Mouse (Mus musculus) limb, embryonic 14.5 days (tissue): Measurements from ENCODE around the gene Ccdc115. TPM values are rescaled to one million over a fixed set of nuclear protein-coding genes. Genes with fewer than 3 reads are reported as not detected.

Experiments used
- ATAC-seq: fragments of 200-750 bp; cut with Nextera tagmentation; 2 replicates; pipeline ENCODE4 v1.8.0; 2017; ENCODE audit warnings: low read depth, moderate number of reproducible peaks, moderate TSS enrichment; ENCODE audit not compliant: low FRiP score
- DNase-seq: peaks from one replicate; pipeline ENCODE4 v3.0.0-alpha.2; 2015; ENCODE audit warnings: low spot score
- H3K27ac ChIP-seq: fragments of 300-500 bp; sonication (generic); replicated peaks from 2 replicates; pipeline ENCODE4 v1.5.1; 2014; ENCODE audit warnings: low read depth, mild to moderate bottlenecking, low read length, moderate library complexity, mixed read lengths
- H3K27me3 ChIP-seq: fragments of 300-500 bp; sonication (generic); 2 replicates; pipeline ENCODE4 v1.6.1; 2014; ENCODE audit warnings: low read length, mixed read lengths; ENCODE audit not compliant: control insufficient read depth, insufficient read depth
- H3K36me3 ChIP-seq: fragments of 300-500 bp; sonication (generic); 2 replicates; pipeline ENCODE4 v1.6.1; 2014; ENCODE audit warnings: mild to moderate bottlenecking, low read length, moderate library complexity, mixed read lengths; ENCODE audit not compliant: control insufficient read depth, insufficient read depth
- H3K4me1 ChIP-seq: fragments of 300-500 bp; sonication (generic); 2 replicates; pipeline ENCODE4 v1.6.1; 2014; ENCODE audit warnings: antibody characterized with exemption, low read length, mixed read lengths; ENCODE audit not compliant: control insufficient read depth, insufficient read depth
- H3K4me2 ChIP-seq: fragments of 300-500 bp; sonication (generic); replicated peaks from 2 replicates; pipeline ENCODE4 v1.6.1; 2014; ENCODE audit warnings: low read depth, mild to moderate bottlenecking, low read length, moderate library complexity; ENCODE audit not compliant: severe bottlenecking
- H3K4me3 ChIP-seq: fragments of 300-500 bp; sonication (generic); replicated peaks from 2 replicates; pipeline ENCODE4 v1.5.1; 2014; ENCODE audit warnings: low read length
- H3K9ac ChIP-seq: fragments of 300-500 bp; sonication (generic); 2 replicates; pipeline ENCODE4 v1.6.1; 2014; ENCODE audit warnings: mild to moderate bottlenecking, low read depth, low read length, moderate library complexity; ENCODE audit not compliant: severe bottlenecking
- H3K9me3 ChIP-seq: fragments of 300-500 bp; sonication (generic); 2 replicates; pipeline ENCODE4 v1.6.1; 2016; ENCODE audit warnings: low read length; ENCODE audit not compliant: control insufficient read depth
- POLR2A ChIP-seq: fragments of 200-500 bp; IDR thresholded peaks from 2 replicates; pipeline ENCODE4 v1.8.0; 2012; ENCODE audit warnings: inconsistent platforms, mild to moderate bottlenecking, moderate library complexity, borderline replicate concordance; ENCODE audit not compliant: insufficient read depth, insufficient read length; ENCODE audit errors: extremely low read depth
- WGBS: fragments of 180-500 bp; shearing (Covaris S2); extraction: QIAGEN DNeasy Blood & Tissue Kit; methylation state at CpG from one replicate; pipeline ENCODE4 v1.1.7; 2014; 5-methylcytosine and 5-hydroxymethylcytosine counted together
- polyA plus RNA-seq, 2 experiments: library from polyadenylated mRNA; depleted of rRNA in 1 of 2; stranded (reverse) in 1 of 2; unstranded in 1 of 2; fragments of >200 nt; fragmentation: Nextera tagmentation in 1 of 2; extraction: Ambion mirVana in 1 of 2; gene quantifications; 2 replicates each; pipeline versions ENCODE4 v1.2.1 to v1.2.3; 2012 to 2014

Gene Ccdc115
- 49.0 and 51.2 TPM in 2 replicates for polyA plus RNA-seq (2012; rRNA removed)
- 51.6 and 53.4 TPM in 2 replicates for polyA plus RNA-seq (2014; fragmentation: Nextera tagmentation; extraction: Ambion mirVana)

DNA sequence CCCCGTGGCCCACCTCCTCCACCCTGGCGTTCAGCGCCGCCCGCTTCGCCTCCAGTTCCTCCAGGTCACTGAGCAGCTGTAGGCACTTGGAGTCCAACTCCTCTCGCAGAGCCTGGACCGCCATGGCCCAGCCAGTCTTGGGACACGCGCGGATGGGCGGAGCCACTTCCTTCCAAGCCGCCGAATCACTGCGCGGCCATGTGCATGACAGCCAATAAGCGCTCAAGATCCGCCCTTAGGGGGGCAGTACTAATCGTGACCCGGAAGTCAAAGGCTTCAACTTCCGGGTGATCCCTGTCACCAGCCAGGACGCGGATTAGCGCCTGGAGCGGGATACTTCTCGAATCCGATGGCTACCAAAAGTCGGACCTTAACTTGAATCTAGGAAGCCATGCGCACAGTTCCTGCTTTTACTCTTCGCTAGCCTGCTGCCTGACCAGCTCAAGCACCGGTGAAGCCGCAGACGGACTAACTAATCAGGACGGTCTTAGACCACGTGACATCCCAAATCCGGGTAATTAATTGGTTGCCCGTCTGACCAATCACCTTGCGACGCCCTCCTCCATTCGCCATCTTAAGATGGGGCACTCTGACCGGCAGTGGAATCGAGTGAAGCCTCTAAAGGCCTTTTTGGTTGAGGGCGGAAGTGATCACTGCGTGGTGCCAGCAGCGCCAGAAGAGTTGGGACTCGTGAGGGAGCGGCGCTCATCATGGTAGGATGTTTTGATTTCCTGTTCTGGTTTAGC, at the start of gene Ccdc115, which contains the start of gene Imp4:
Gene Ccdc115, minus strand, starts transcription at position 458 of the 746 bp plus-strand sequence.
Gene Imp4, plus strand, starts transcription at position 637 of the 746 bp plus-strand sequence.
- Histone ChIP-seq H3K9me3 (no peaks in the 10 kb centered on the region), H3K27me3 (no peaks in the 10 kb centered on the region), H3K9ac (peak within 1 kb of the TSS; percentile 60), H3K36me3 (peaks cover 27% of the 10 kb centered on the region), H3K4me1 (peaks cover 10% of the 10 kb centered on the region; the same call in 1 of the 2 replicates), H3K4me2 (peak within 1 kb of the TSS; percentile 75), H3K27ac (peak within 1 kb of the TSS; percentile 28; the same call in 1 of the 2 replicates), H3K4me3 (peak within 1 kb of the TSS; percentile 72)
- ATAC-seq (peak; percentile 96), DNase-seq (peak; percentile 100)
- peak; percentile 14; the same call in 1 of the 2 replicates for TF ChIP-seq POLR2A
- under 1% methylated on average over 48 of the region's 48 CpGs for WGBS

DNA sequence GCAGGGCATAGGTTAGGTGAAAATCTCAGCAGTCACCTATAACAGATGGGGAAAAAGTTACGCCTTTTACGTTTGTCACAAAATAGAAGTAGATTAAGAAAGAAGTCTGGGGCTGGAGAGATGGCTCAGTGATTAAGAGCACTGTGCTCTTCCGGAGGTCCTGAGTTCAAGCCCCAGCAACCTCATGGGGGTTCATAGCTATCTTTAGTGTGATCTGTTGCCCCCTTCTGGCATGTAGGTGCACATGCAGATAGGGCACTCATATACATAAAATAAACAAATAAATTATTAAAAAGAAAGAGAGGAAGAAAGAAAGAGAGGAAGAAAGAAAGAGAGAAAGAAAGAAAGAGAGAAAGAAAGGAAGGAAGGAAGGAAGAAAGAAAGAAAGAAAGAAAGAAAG, 47.9 kb upstream of the Ccdc115 start:
- Histone ChIP-seq H3K4me2 (no peak overlapping the region), H3K27ac (no peak overlapping the region), H3K4me3 (no peak overlapping the region), H3K9ac (no peak overlapping the region), H3K36me3 (no peaks in the 10 kb centered on the region), H3K4me1 (no peaks in the 10 kb centered on the region; the same call in 1 of the 2 replicates), H3K9me3 (no peaks in the 10 kb centered on the region), H3K27me3 (no peaks in the 10 kb centered on the region)
- ATAC-seq (no peak), DNase-seq (no peak)
- TF ChIP-seq POLR2A, result no peak
- WGBS, result 81% methylated on average over 3 of the region's 3 CpGs

DNA sequence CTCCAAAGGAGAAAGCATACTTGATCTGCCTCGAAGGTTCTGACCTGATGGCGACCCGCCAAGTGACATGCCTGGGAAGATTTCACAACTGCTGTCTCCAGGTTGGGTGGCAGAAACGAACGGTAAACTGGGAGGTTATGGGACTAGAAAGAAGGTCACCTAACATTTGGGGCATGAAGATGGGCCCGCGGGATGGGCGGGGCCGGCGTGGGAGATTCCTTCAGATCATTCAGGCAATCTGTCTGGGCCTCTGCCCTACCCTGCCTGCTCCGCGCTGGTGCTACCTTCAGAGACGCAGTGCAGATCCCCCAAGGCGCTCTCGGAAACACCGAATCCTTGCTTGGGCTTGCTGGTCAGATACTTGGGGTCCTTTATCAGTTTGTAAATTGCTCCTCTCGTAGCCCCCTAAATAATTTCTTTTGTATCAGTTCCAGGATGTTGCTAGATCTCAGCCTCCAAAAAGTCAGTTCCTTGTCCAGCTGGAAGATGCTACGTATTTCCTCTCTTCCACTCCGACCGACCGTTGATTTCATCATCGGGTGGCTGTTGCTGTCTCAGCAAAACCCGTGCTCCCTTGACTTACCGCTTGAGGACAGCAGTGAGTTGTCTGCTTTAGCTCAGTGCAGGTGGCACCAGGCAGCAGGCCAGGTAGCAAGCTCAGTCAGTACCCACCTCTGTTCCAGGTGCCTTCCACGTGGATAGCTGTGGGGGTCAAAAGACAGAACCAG, 46.2 kb upstream of the Ccdc115 start:
- no peak for TF ChIP-seq POLR2A
- DNase-seq (peak; percentile 51), ATAC-seq (no peak)
- 10% methylated on average over 25 of the region's 25 CpGs for WGBS
- Histone ChIP-seq H3K4me1 (no peaks in the 10 kb centered on the region; the same call in 1 of the 2 replicates), H3K36me3 (no peaks in the 10 kb centered on the region), H3K9me3 (no peaks in the 10 kb centered on the region), H3K4me2 (peak overlapping the region; percentile 47), H3K4me3 (peak overlapping the region; percentile 18), H3K27ac (no peak overlapping the region), H3K27me3 (no peaks in the 10 kb centered on the region), H3K9ac (peak overlapping the region; percentile 12; the same call in 1 of the 2 replicates)

DNA sequence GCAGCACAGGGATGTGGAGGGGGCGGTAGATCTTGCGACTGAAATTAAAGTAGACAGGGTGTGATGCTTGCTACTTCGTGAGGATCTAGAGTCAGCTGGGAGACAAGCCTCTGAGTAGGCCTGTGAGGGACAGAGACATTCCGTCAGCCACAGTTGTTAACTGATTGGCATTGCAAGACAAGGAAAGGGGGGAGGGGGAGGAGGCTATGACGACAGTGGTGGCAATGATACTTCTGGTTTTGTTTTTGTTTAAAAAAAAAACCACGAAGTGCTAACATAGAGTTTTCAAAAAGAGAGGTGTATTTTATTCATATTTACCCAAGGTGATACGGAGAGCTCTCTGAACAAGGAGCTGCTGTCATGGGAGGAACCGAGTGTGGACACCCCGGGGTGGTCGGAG, 45.0 kb upstream of the Ccdc115 start:
- Histone ChIP-seq H3K9me3 (no peaks in the 10 kb centered on the region), H3K4me1 (peaks cover 1% of the 10 kb centered on the region; the same call in 1 of the 2 replicates), H3K36me3 (no peaks in the 10 kb centered on the region), H3K27ac (no peak overlapping the region), H3K4me3 (no peak overlapping the region), H3K4me2 (no peak overlapping the region), H3K9ac (no peak overlapping the region), H3K27me3 (no peaks in the 10 kb centered on the region)
- DNase-seq (no peak), ATAC-seq (no peak)
- TF ChIP-seq POLR2A, result no peak
- WGBS, result 77% methylated on average over 10 of the region's 10 CpGs
